Mouse (Mus musculus) lung, postnatal 0 days (tissue): Measurements from ENCODE around the gene Abcg8.
A peak's percentile ranks its signal among the peaks of the same experiment; 100 is the strongest.

Experiments
- CTCF ChIP-seq: IDR thresholded peaks from 2 replicates; pipeline ENCODE4 v1.5.1; 2016; ENCODE audit warnings: antibody characterized with exemption, mild to moderate bottlenecking
- EP300 ChIP-seq: IDR thresholded peaks from 2 replicates; pipeline ENCODE4 v1.6.1; 2016; ENCODE audit warnings: antibody characterized with exemption, mild to moderate bottlenecking, control low read depth

GRCm38 (mm10) chr17:84698727-84699126 is 22.6 kb downstream of the Abcg8 start:
- TF ChIP-seq CTCF (peak; percentile 93), EP300 (no peak)
